Mouse (Mus musculus) heart, embryonic 15.5 days (tissue): ENCODE results near the gene Nxpe4. TPM values are rescaled to one million over a fixed set of nuclear protein-coding genes. Genes with fewer than 3 reads are reported as not detected.
"Not testable (repeated sequence)": the region's sequence is repeated elsewhere in the genome, so short reads cannot be mapped to it uniquely, and the experiment has no call there.

ENCODE experiments used
- ATAC-seq: fragments of 200-750 bp; cut with Nextera tagmentation; replicated peaks from 2 replicates; pipeline ENCODE4 v1.8.0; 2017; ENCODE audit warnings: low read depth, moderate TSS enrichment; ENCODE audit not compliant: insufficient number of reproducible peaks, insufficient read depth, low FRiP score
- H3K27ac ChIP-seq: fragments of 300-500 bp; sonication (generic); 2 replicates; pipeline ENCODE4 v1.5.1; 2015; ENCODE audit warnings: mild to moderate bottlenecking, inconsistent platforms
- H3K27me3 ChIP-seq: fragments of 300-500 bp; sonication (generic); 2 replicates; pipeline ENCODE4 v1.6.1; 2015; ENCODE audit warnings: inconsistent platforms
- H3K36me3 ChIP-seq: fragments of 300-500 bp; sonication (generic); 2 replicates; pipeline ENCODE4 v1.6.1; 2015; ENCODE audit warnings: mild to moderate bottlenecking, inconsistent platforms
- H3K4me1 ChIP-seq: fragments of 300-500 bp; sonication (generic); replicated peaks from 2 replicates; pipeline ENCODE4 v1.6.1; 2015; ENCODE audit warnings: inconsistent platforms
- H3K4me2 ChIP-seq: fragments of 300-500 bp; sonication (generic); 2 replicates; pipeline ENCODE4 v1.6.1; 2015; ENCODE audit warnings: inconsistent platforms, mild to moderate bottlenecking, moderate library complexity
- H3K4me3 ChIP-seq: fragments of 300-500 bp; sonication (generic); 2 replicates; pipeline ENCODE4 v1.5.1; 2015; ENCODE audit warnings: mild to moderate bottlenecking, inconsistent platforms
- H3K9ac ChIP-seq: fragments of 300-500 bp; sonication (generic); 2 replicates; pipeline ENCODE4 v1.6.1; 2015; ENCODE audit warnings: mild to moderate bottlenecking, inconsistent platforms
- H3K9me3 ChIP-seq: fragments of 300-500 bp; sonication (generic); replicated peaks from 2 replicates; pipeline ENCODE4 v1.6.1; 2016; ENCODE audit warnings: inconsistent platforms
- WGBS: fragments of 180-500 bp; shearing (Covaris S2); methylation state at CpG from one replicate; pipeline ENCODE4 v1.1.7; 2015; ENCODE audit warnings: mixed read lengths; 5-methylcytosine and 5-hydroxymethylcytosine counted together
- polyA plus RNA-seq: library from polyadenylated mRNA; unstranded; fragments of >200 nt; fragmentation: Nextera tagmentation; extraction: Ambion mirVana; gene quantifications from 2 replicates; pipeline ENCODE4 v1.2.1, GENCODE M21; 2015

Nxpe4 gene
- polyA plus RNA-seq: 3.7 and 4.9 TPM in 2 replicates

- 28% methylated on average over 12 of the region's 12 CpGs for WGBS
- H3K27ac ChIP-seq: no peak within 1 kb of the TSS
- no peak within 1 kb of the TSS for H3K9ac ChIP-seq
- no peaks in the 10 kb centered on the region for H3K36me3 ChIP-seq
- peak within 1 kb of the TSS; percentile 57 for H3K4me2 ChIP-seq
- no peaks in the 10 kb centered on the region for H3K27me3 ChIP-seq
- no peaks in the 10 kb centered on the region for H3K9me3 ChIP-seq
- H3K4me1 ChIP-seq: 0 out of 2 replicates have a peak, but pooled peaks cover 3% of the 10 kb centered on the region
- H3K4me3 ChIP-seq: peak within 1 kb of the TSS; percentile 50
- ATAC-seq: no peak
Observed at GRCm38 (mm10) chr9:48161505-48162192, at the start of gene Nxpe4. Gene Nxpe4, plus strand, starts transcription at chr9:48162023.

GRCm38 (mm10) chr9:48126815-48127214, 35.0 kb upstream of the Nxpe4 start:
- H3K36me3 ChIP-seq: no peaks in the 10 kb centered on the region
- ATAC-seq: no peak
- H3K4me2 ChIP-seq: no peak overlapping the region
- no peak overlapping the region for H3K4me3 ChIP-seq
- H3K9me3 ChIP-seq: no peaks in the 10 kb centered on the region
- no peak overlapping the region for H3K9ac ChIP-seq
- H3K27ac ChIP-seq: no peak overlapping the region
- no peaks in the 10 kb centered on the region for H3K4me1 ChIP-seq
- peaks cover 10% of the 10 kb centered on the region; the same call in 1 of the 2 replicates for H3K27me3 ChIP-seq
- whole genome bisulfite sequencing: 27% methylated on average over 3 of the region's 3 CpGs

- H3K9ac ChIP-seq: no peak overlapping the region
- no peak overlapping the region for H3K4me2 ChIP-seq
- no peaks in the 10 kb centered on the region for H3K4me1 ChIP-seq
- 18% methylated on average over 3 of the region's 3 CpGs for WGBS
- H3K9me3 ChIP-seq: no peaks in the 10 kb centered on the region
- ATAC-seq: no peak
- no peak overlapping the region for H3K27ac ChIP-seq
- H3K4me3 ChIP-seq: no peak overlapping the region
- no peaks in the 10 kb centered on the region for H3K36me3 ChIP-seq
- H3K27me3 ChIP-seq: no peaks in the 10 kb centered on the region
Observed at GRCm38 (mm10) chr9:48137507-48137906, 24.3 kb upstream of the Nxpe4 start.

GRCm38 (mm10) chr9:48140485-48141411, 21.1 kb upstream of the Nxpe4 start:
- no peaks in the 10 kb centered on the region for H3K27me3 ChIP-seq
- no peaks in the 10 kb centered on the region for H3K9me3 ChIP-seq
- H3K36me3 ChIP-seq: no peaks in the 10 kb centered on the region
- no peak overlapping the region for H3K4me2 ChIP-seq
- no peak overlapping the region for H3K27ac ChIP-seq
- no peaks in the 10 kb centered on the region for H3K4me1 ChIP-seq
- H3K9ac ChIP-seq: no peak overlapping the region
- no peak overlapping the region for H3K4me3 ChIP-seq
- 37% methylated on average over 8 of the region's 8 CpGs for WGBS
- ATAC-seq: no peak

GRCm38 (mm10) chr9:48142646-48143045, 19.2 kb upstream of the Nxpe4 start:
- Histone ChIP-seq H3K4me1 (no peaks in the 10 kb centered on the region), H3K9me3 (no peaks in the 10 kb centered on the region), H3K36me3 (no peaks in the 10 kb centered on the region), H3K4me2 (no peak overlapping the region), H3K27me3 (peaks cover 4% of the 10 kb centered on the region; the same call in 1 of the 2 replicates), H3K27ac (no peak overlapping the region), H3K4me3 (no peak overlapping the region), H3K9ac (no peak overlapping the region)
- 66% methylated on average over 6 of the region's 6 CpGs for WGBS
- no peak for ATAC-seq

GRCm38 (mm10) chr9:48146761-48147160, 15.1 kb upstream of the Nxpe4 start:
- H3K4me1 ChIP-seq: no peaks in the 10 kb centered on the region
- no peak overlapping the region for H3K27ac ChIP-seq
- H3K4me2 ChIP-seq: no peak overlapping the region
- H3K9me3 ChIP-seq: no peaks in the 10 kb centered on the region
- ATAC-seq: no peak
- WGBS: 70% methylated on average over 3 of the region's 3 CpGs
- no peaks in the 10 kb centered on the region for H3K36me3 ChIP-seq
- peaks cover 5% of the 10 kb centered on the region; the same call in 1 of the 2 replicates for H3K27me3 ChIP-seq
- no peak overlapping the region for H3K4me3 ChIP-seq
- no peak overlapping the region for H3K9ac ChIP-seq

GRCm38 (mm10) chr9:48166531-48166930, 4.7 kb downstream of the Nxpe4 start:
- not testable (repeated sequence) for ATAC-seq, H3K27me3 ChIP-seq, H3K27ac ChIP-seq, H3K9ac ChIP-seq, H3K36me3 ChIP-seq, H3K4me1 ChIP-seq, H3K9me3 ChIP-seq, H3K4me3 ChIP-seq, H3K4me2 ChIP-seq
- 62% methylated on average over 6 of the region's 6 CpGs for WGBS

- Histone ChIP-seq H3K9ac (no peak overlapping the region), H3K27ac (no peak overlapping the region), H3K4me3 (no peak overlapping the region), H3K36me3 (no peaks in the 10 kb centered on the region), H3K4me1 (no peaks in the 10 kb centered on the region), H3K9me3 (no peaks in the 10 kb centered on the region), H3K4me2 (no peak overlapping the region), H3K27me3 (no peaks in the 10 kb centered on the region)
- ATAC-seq: no peak
- 57% methylated on average over 1 of the region's 1 CpGs for WGBS
Observed at GRCm38 (mm10) chr9:48176764-48177163, 14.9 kb downstream of the Nxpe4 start.

- no peaks in the 10 kb centered on the region for H3K4me1 ChIP-seq
- ATAC-seq: no peak
- no peak overlapping the region for H3K9ac ChIP-seq
- WGBS: 83% methylated on average over 7 of the region's 7 CpGs
- no peak overlapping the region for H3K27ac ChIP-seq
- no peak overlapping the region for H3K4me3 ChIP-seq
- H3K27me3 ChIP-seq: no peaks in the 10 kb centered on the region
- H3K36me3 ChIP-seq: no peaks in the 10 kb centered on the region
- no peak overlapping the region for H3K4me2 ChIP-seq
- H3K9me3 ChIP-seq: no peaks in the 10 kb centered on the region
Observed at GRCm38 (mm10) chr9:48181300-48181699, 19.5 kb downstream of the Nxpe4 start.

GRCm38 (mm10) chr9:48182718-48183414, 21.0 kb downstream of the Nxpe4 start:
- H3K4me1 ChIP-seq: no peaks in the 10 kb centered on the region
- H3K27ac ChIP-seq: no peak overlapping the region
- no peak overlapping the region for H3K4me3 ChIP-seq
- ATAC-seq: no peak
- no peaks in the 10 kb centered on the region for H3K9me3 ChIP-seq
- H3K27me3 ChIP-seq: no peaks in the 10 kb centered on the region
- no peaks in the 10 kb centered on the region for H3K36me3 ChIP-seq
- WGBS: 65% methylated on average over 7 of the region's 7 CpGs
- H3K9ac ChIP-seq: no peak overlapping the region
- H3K4me2 ChIP-seq: no peak overlapping the region

- WGBS: 76% methylated on average over 7 of the region's 7 CpGs
- no peaks in the 10 kb centered on the region for H3K36me3 ChIP-seq
- H3K27ac ChIP-seq: no peak overlapping the region
- H3K9ac ChIP-seq: no peak overlapping the region
- no peaks in the 10 kb centered on the region for H3K4me1 ChIP-seq
- no peaks in the 10 kb centered on the region for H3K9me3 ChIP-seq
- no peak overlapping the region for H3K4me2 ChIP-seq
- no peak for ATAC-seq
- H3K27me3 ChIP-seq: no peaks in the 10 kb centered on the region
- no peak overlapping the region for H3K4me3 ChIP-seq
Observed at GRCm38 (mm10) chr9:48184319-48184718, 22.5 kb downstream of the Nxpe4 start.
